Mouse (Mus musculus) heart, embryonic 14.5 days (tissue): ENCODE results near the gene Sptlc3. TPM values are rescaled to one million over a fixed set of nuclear protein-coding genes. Genes with fewer than 3 reads are reported as not detected.

Experiments
- ATAC-seq: fragments of 200-750 bp; cut with Nextera tagmentation; 2 replicates; pipeline ENCODE4 v1.8.0; 2017; ENCODE audit warnings: low read depth, moderate TSS enrichment; ENCODE audit not compliant: insufficient number of reproducible peaks, insufficient read depth, low FRiP score
- H3K27ac ChIP-seq, 2 experiments: fragments of 200-500 bp in 1 of 2; fragments of 300-500 bp in 1 of 2; sonication (generic) in 1 of 2; replicated peaks in 1 of 2; 2 replicates each; pipeline ENCODE4 v1.5.1; 2012 to 2014; ENCODE audit warnings: low read depth in 2 of 2, low read length in 2 of 2, control low read depth in 1 of 2, mild to moderate bottlenecking in 1 of 2, mixed read lengths in 1 of 2; ENCODE audit not compliant: control insufficient read depth in 1 of 2, insufficient read depth in 1 of 2
- H3K27me3 ChIP-seq: fragments of 300-500 bp; sonication (generic); 2 replicates; pipeline ENCODE4 v1.6.1; 2014; ENCODE audit warnings: mild to moderate bottlenecking, low read length, control low read depth; ENCODE audit not compliant: control insufficient read depth, insufficient read depth
- H3K36me3 ChIP-seq: fragments of 300-500 bp; sonication (generic); 2 replicates; pipeline ENCODE4 v1.6.1; 2014; ENCODE audit warnings: mild to moderate bottlenecking, control low read depth, low read length, mixed read lengths; ENCODE audit not compliant: control insufficient read depth, insufficient read depth
- H3K4me1 ChIP-seq, 2 experiments: fragments of 200-500 bp in 1 of 2; fragments of 300-500 bp in 1 of 2; sonication (generic) in 1 of 2; 2 replicates each; pipeline ENCODE4 v1.6.1; 2012 to 2014; ENCODE audit warnings: low read length in 2 of 2, control low read depth in 1 of 2, mixed read lengths in 1 of 2; ENCODE audit not compliant: control insufficient read depth in 2 of 2, insufficient read depth in 2 of 2
- H3K4me2 ChIP-seq: fragments of 300-500 bp; sonication (generic); 2 replicates; pipeline ENCODE4 v1.6.1; 2014; ENCODE audit warnings: mild to moderate bottlenecking, low read length
- H3K4me3 ChIP-seq, 2 experiments: fragments of 200-500 bp in 1 of 2; fragments of 300-500 bp in 1 of 2; sonication (generic) in 1 of 2; 2 replicates each; pipeline ENCODE4 v1.5.1; 2012 to 2014; ENCODE audit warnings: low read length in 2 of 2, mild to moderate bottlenecking in 2 of 2, control low read depth in 1 of 2, low read depth in 1 of 2, moderate library complexity in 1 of 2; ENCODE audit not compliant: control insufficient read depth in 1 of 2, insufficient read depth in 1 of 2
- H3K9ac ChIP-seq: fragments of 300-500 bp; sonication (generic); 2 replicates; pipeline ENCODE4 v1.6.1; 2014; ENCODE audit warnings: mild to moderate bottlenecking, low read length
- H3K9me3 ChIP-seq: fragments of 300-500 bp; sonication (generic); 2 replicates; pipeline ENCODE4 v1.6.1; 2016; ENCODE audit warnings: low read length, control low read depth; ENCODE audit not compliant: control insufficient read depth
- WGBS: fragments of 180-500 bp; shearing (Covaris S2); extraction: QIAGEN DNeasy Blood & Tissue Kit; methylation state at CpG from one replicate; pipeline ENCODE4 v1.1.7; 2014; 5-methylcytosine and 5-hydroxymethylcytosine counted together
- polyA plus RNA-seq: library from polyadenylated mRNA; unstranded; fragments of >200 nt; fragmentation: Nextera tagmentation; extraction: Ambion mirVana; gene quantifications from 2 replicates; pipeline ENCODE4 v1.2.1, GENCODE M21; 2014

The Sptlc3 gene
- polyA plus RNA-seq, 1 experiment from 2014 or later, result not detected

DNA sequence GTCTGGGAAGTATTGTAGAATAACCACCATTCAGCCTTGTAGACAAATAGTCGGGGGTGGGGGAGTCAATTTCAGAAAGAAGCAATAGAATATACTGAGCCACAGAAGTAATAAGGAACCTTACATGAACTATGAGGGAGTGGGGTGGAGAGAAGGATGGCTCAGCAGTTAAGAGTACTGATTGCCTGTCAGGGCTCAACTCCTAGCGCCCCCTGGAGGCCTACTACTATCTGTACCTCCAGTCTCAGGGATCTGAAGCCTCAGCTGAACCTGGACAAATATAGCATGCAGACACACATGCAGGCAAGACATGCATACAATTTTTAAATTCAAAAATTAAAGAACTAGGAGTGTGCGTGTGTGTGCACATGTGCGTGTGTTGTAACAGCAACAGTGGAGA lies 96.2 kb downstream of the Sptlc3 start:
- no peak for ATAC-seq
- no peaks in the 10 kb centered on the region for H3K9me3 ChIP-seq
- H3K27ac ChIP-seq, result no peak overlapping the region
- H3K4me3 ChIP-seq, result no peak overlapping the region
- 35% methylated on average over 4 of the region's 4 CpGs for WGBS
- no peak overlapping the region for H3K4me2 ChIP-seq
- H3K27me3 ChIP-seq, result no peaks in the 10 kb centered on the region
- no peaks in the 10 kb centered on the region for H3K4me1 ChIP-seq
- no peak overlapping the region for H3K9ac ChIP-seq
- H3K36me3 ChIP-seq, result no peaks in the 10 kb centered on the region

DNA sequence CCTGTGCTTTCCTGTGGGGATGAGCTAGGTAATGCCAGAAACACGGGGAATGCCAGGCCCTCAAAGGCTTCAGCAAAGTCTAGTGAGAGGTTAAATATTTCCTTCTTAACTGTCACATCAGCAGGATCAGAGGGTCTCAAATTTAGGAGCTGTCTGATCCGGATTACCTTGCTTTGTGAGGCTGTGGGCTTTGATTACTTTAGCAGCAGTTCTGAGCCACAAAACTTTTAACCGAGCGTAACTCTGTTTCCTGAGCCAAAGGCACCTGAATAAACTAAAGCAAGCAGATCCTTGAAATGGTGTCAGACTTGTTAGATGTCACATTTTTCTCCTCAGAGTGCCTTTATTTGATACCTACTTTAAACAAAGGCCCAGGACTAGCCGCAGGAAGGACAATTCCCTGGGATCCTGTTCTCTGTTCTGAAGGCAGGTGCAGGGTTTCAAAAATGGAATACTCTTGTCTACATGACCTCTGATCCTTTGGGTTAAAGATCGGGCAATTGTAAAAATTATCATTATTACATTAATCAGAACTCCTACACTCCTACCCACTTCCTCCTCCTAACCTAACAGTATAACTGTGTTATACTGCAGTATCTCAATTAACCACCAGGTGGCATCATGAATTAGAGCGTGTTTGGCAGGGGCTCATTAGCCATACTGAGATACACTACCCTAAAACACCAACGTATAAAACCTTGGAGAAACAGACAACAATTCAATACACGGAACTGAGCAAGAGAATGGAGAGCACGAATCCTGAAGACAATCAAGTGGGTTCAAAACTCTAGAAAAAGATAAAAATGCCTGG lies 97.4 kb downstream of the Sptlc3 start:
- ATAC-seq, result no peak
- H3K4me1 ChIP-seq, result no peaks in the 10 kb centered on the region
- no peak overlapping the region for H3K4me2 ChIP-seq

DNA sequence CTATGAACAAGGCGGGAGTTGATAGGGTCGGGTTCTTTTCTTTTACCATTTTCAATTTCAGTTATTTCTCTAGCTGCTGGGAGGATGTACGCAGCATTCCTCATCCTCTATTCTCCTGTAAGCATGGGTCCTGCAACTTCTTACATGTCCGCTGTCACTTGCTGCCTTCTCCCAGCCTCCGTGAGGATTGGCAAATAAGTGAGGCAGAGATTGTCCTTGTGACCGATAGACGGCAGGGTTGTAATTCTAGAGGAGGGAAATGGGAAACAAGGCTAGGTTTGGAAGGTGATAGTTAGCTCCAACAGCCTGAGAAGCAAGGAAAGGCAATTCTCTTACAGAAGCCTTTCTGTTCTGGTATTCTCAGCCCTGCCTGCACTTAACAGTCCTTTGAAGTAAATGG lies 98.4 kb downstream of the Sptlc3 start:
- no peaks in the 10 kb centered on the region for H3K4me1 ChIP-seq
- no peak overlapping the region for H3K9ac ChIP-seq
- no peak overlapping the region for H3K27ac ChIP-seq
- no peak overlapping the region for H3K4me3 ChIP-seq
- no peak for ATAC-seq
- H3K36me3 ChIP-seq, result no peaks in the 10 kb centered on the region
- no peaks in the 10 kb centered on the region for H3K27me3 ChIP-seq
- WGBS, result 70% methylated on average over 7 of the region's 7 CpGs
- no peak overlapping the region for H3K4me2 ChIP-seq
- no peaks in the 10 kb centered on the region for H3K9me3 ChIP-seq

More for the DNA sequence above, 97.4 kb downstream of the Sptlc3 start:
- H3K27me3 ChIP-seq, result no peaks in the 10 kb centered on the region
- H3K27ac ChIP-seq, result no peak overlapping the region
- no peaks in the 10 kb centered on the region for H3K9me3 ChIP-seq
- whole genome bisulfite sequencing, result 45% methylated on average over 10 of the region's 10 CpGs
- no peak overlapping the region for H3K9ac ChIP-seq
- H3K36me3 ChIP-seq, result no peaks in the 10 kb centered on the region
- H3K4me3 ChIP-seq, result no peak overlapping the region

DNA sequence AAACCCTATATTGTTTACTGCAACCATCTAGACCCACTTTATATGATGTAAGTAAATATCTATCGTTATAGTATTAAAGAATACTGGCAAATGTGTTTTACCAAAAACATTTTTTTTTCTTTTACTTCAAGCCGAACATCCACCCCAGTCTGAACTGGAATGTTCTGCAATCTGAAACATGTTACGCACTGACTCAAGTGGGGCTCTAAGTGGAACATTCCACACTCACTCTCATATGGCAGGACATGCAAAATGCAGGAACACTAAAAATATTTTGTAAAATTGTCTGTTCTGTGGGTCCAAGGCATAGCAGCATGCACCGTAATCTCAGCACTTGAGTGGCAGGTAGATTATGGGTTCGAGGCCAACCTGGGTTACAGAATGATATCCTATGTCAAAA lies 103.5 kb downstream of the Sptlc3 start:
- Histone ChIP-seq H3K9me3 (no peaks in the 10 kb centered on the region), H3K4me3 (no peak overlapping the region), H3K4me1 (no peaks in the 10 kb centered on the region), H3K27ac (no peak overlapping the region), H3K9ac (no peak overlapping the region), H3K36me3 (no peaks in the 10 kb centered on the region), H3K27me3 (no peaks in the 10 kb centered on the region), H3K4me2 (no peak overlapping the region)
- WGBS, result 73% methylated on average over 5 of the region's 5 CpGs
- no peak for ATAC-seq

DNA sequence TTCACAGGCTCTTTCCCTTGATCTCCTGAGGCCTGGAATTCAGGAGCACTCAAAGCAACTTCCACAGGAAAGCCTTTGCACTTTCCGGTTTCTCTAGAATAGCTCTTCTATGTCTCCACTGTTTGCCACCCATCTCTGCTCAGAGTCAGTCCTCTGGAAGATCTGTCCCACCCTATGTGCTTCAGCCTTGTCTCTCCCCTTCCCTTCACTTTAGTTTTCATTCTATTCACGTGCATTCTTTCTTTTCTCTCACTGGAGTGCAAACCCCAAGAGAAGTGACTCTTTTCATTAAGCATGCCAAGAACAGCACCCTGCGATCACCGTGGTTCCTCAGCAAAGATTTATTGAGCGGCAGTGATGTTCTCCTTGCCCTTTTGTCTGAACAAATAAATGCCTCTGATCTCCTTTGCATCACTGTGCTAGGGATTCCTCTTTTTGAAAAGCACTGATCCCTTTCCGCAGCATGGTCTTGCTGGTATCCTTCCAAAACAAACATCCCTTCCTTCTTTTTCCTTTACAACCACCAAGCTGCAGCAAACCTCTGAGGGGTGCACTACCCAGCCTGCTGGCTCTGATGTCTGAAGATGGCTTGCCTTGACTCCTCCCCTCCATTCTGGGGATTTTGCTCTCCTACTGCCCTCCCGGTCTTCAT lies 108.0 kb downstream of the Sptlc3 start:
- no peaks in the 10 kb centered on the region for H3K27me3 ChIP-seq
- no peaks in the 10 kb centered on the region for H3K9me3 ChIP-seq
- H3K27ac ChIP-seq, result no peak overlapping the region
- 40% methylated on average over 7 of the region's 7 CpGs for WGBS
- H3K4me1 ChIP-seq, result no peaks in the 10 kb centered on the region
- H3K4me3 ChIP-seq, result no peak overlapping the region
- H3K36me3 ChIP-seq, result no peaks in the 10 kb centered on the region
- H3K9ac ChIP-seq, result no peak overlapping the region
- H3K4me2 ChIP-seq, result no peak overlapping the region
- ATAC-seq, result no peak

DNA sequence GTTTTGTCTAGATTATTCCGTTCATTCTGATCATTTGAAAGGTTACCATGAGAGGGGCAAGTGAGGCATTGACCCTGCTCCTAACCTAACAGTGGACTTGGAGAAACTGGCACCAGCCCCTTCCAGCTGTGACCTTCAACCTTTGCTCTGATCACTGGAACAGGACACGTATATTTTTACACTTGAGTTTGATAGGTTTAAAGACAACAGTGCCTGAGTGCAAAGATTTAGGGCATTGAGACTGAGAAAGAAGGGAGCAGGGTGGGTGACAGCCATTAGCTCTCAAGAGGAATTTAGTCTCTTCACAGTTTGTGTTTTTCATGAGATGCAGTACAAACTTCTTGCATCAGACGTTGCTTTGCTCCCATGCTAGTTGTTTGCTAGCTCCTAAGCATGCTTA lies 114.5 kb downstream of the Sptlc3 start:
- H3K36me3 ChIP-seq, result no peaks in the 10 kb centered on the region
- H3K9me3 ChIP-seq, result no peaks in the 10 kb centered on the region
- H3K9ac ChIP-seq, result no peak overlapping the region
- WGBS, result 59% methylated on average over 3 of the region's 3 CpGs
- peaks cover 0 to 3% of the 10 kb centered on the region in 2 experiments; a peak in 1 of 4 replicates for H3K4me1 ChIP-seq
- no peak for ATAC-seq
- no peak overlapping the region for H3K27ac ChIP-seq
- no peaks in the 10 kb centered on the region for H3K27me3 ChIP-seq
- H3K4me3 ChIP-seq, result no peak overlapping the region
- H3K4me2 ChIP-seq, result no peak overlapping the region

DNA sequence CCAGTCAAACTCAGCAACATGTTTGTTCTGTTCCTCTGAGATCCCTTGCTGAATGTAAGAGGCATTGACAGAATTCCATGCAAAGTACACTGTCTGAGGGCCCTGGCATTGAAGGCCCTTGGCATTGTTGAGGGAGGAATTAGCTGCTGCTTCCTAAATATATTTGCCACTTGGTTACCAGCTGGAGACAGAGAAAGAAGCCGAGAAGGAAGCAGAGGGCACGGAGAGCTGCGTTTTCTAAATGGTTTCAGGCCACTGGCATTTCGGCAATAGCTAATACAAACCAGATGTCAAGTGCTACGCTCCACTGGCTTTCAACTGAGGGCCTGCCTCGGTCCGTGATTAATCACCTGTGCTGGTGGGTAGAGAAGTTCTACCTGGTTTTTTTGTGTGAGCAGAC lies 115.1 kb downstream of the Sptlc3 start:
- Histone ChIP-seq H3K27me3 (no peaks in the 10 kb centered on the region), H3K36me3 (no peaks in the 10 kb centered on the region), H3K4me3 (no peak overlapping the region), H3K9me3 (no peaks in the 10 kb centered on the region), H3K4me1 (peaks cover 0 to 3% of the 10 kb centered on the region in 2 experiments; a peak in 1 of 4 replicates), H3K9ac (no peak overlapping the region), H3K27ac (no peak overlapping the region), H3K4me2 (no peak overlapping the region)
- 33% methylated on average over 7 of the region's 7 CpGs for WGBS
- ATAC-seq, result no peak
